Mouse (Mus musculus) ES-E14 (cell line): ENCODE data around the gene Tyrobp. TPM values are rescaled to one million over a fixed set of nuclear protein-coding genes. Genes with fewer than 3 reads are reported as not detected.

ENCODE experiments used
- DNase-seq: peaks from one replicate; pipeline ENCODE4 v3.0.0-alpha.2; 2013; ENCODE audit warnings: low read depth, low spot score
- H3K27ac ChIP-seq: 2 replicates; pipeline ENCODE4 v1.5.1; 2012; ENCODE audit warnings: low read depth, mild to moderate bottlenecking, low read length, moderate library complexity, mixed read lengths; ENCODE audit not compliant: poor library complexity, insufficient read depth, severe bottlenecking
- H3K36me3 ChIP-seq: 2 replicates; pipeline ENCODE4 v1.6.1; 2012; ENCODE audit warnings: mild to moderate bottlenecking, low read length, moderate library complexity, mixed read lengths; ENCODE audit not compliant: control insufficient read depth, poor library complexity, insufficient read depth, severe bottlenecking
- H3K4me1 ChIP-seq, 2 experiments: fragments of 150-350 bp in 1 of 2; sonication (generic) in 1 of 2; 2 replicates each; pipeline ENCODE4 v1.6.1; 2012; ENCODE audit warnings: low read length in 2 of 2, mild to moderate bottlenecking in 1 of 2, mixed read lengths in 1 of 2; ENCODE audit not compliant: control insufficient read depth in 2 of 2, insufficient read depth in 2 of 2, poor library complexity in 1 of 2
- H3K4me3 ChIP-seq, 2 experiments: fragments of 150-350 bp in 1 of 2; sonication (generic) in 1 of 2; 2 replicates each; pipeline ENCODE4 v1.5.1; 2012; ENCODE audit warnings: low read length in 2 of 2, low read depth in 1 of 2, mild to moderate bottlenecking in 1 of 2, mixed read lengths in 1 of 2; ENCODE audit not compliant: insufficient read depth in 1 of 2, poor library complexity in 1 of 2, severe bottlenecking in 1 of 2
- H3K9ac ChIP-seq: 2 replicates; pipeline ENCODE4 v1.6.1; 2012; ENCODE audit warnings: low read depth, mild to moderate bottlenecking, low read length, mixed read lengths; ENCODE audit not compliant: poor library complexity, insufficient read depth, severe bottlenecking
- H3K9me3 ChIP-seq: fragments of 150-350 bp; sonication (generic); 2 replicates; pipeline ENCODE4 v1.6.1; 2012; ENCODE audit warnings: low read depth, mild to moderate bottlenecking, low read length; ENCODE audit not compliant: control insufficient read depth, insufficient read depth
- CHD2 ChIP-seq: IDR thresholded peaks from 2 replicates; pipeline ENCODE4 v1.6.1; 2014; ENCODE audit warnings: mild to moderate bottlenecking, low read depth, low read length, inconsistent platforms
- HCFC1 ChIP-seq: IDR thresholded peaks from 2 replicates; pipeline ENCODE4 v1.6.1; 2012; ENCODE audit warnings: low read length, inconsistent platforms, borderline replicate concordance; ENCODE audit not compliant: insufficient read depth
- MAFK ChIP-seq: IDR thresholded peaks from 2 replicates; pipeline ENCODE4 v1.6.1; 2014; ENCODE audit warnings: mild to moderate bottlenecking, low read depth, low read length, inconsistent platforms; ENCODE audit not compliant: insufficient read depth
- ZC3H11A ChIP-seq: IDR thresholded peaks from 2 replicates; pipeline ENCODE4 v1.6.1; 2012; ENCODE audit warnings: low read depth, mild to moderate bottlenecking, inconsistent platforms, low read length, borderline replicate concordance
- ZNF384 ChIP-seq: IDR thresholded peaks from 2 replicates; pipeline ENCODE4 v1.6.1; 2012; ENCODE audit warnings: low read depth, low read length, inconsistent platforms
- in situ Hi-C, 2 experiments: fragments of 600-800 bp; cut with MboI; formaldehyde crosslinking; loops; one replicate each; pipeline ENCODE4 v1.15.1; 2025; ENCODE audit warnings: low sequenced_read_pairs in 2 of 2, inconsistent platforms in 1 of 2; ENCODE audit not compliant: unreplicated experiment in 2 of 2
- total RNA-seq: library from RNA; depleted of rRNA; stranded (reverse); fragments of 300-350 nt; gene quantifications from 2 replicates; pipeline ENCODE4 v1.2.3, GENCODE M21; 2012

Gene Tyrobp
- total RNA-seq, 1 experiment: not detected

GRCm38 (mm10) chr7:30412735-30413147, 819 bp upstream of the Tyrobp start:
- Histone ChIP-seq H3K9ac (no peak overlapping the region), H3K27ac (no peak overlapping the region), H3K9me3 (no peaks in the 10 kb centered on the region), H3K4me3 (no peak overlapping the region), H3K36me3 (no peaks in the 10 kb centered on the region), H3K4me1 (peaks cover 2% of the 10 kb centered on the region in 2 experiments; a peak in 2 of 4 replicates)
- no peak for TF ChIP-seq CHD2
- TF ChIP-seq ZNF384: no peak
- TF ChIP-seq HCFC1: no peak
- no peak for TF ChIP-seq ZC3H11A
- no peak for TF ChIP-seq MAFK
- in situ Hi-C loops: no loop called here
- DNase-seq: no peak

- H3K9ac ChIP-seq: peak overlapping the region; percentile 22; the same call in 1 of the 2 replicates
Observed at GRCm38 (mm10) chr7:30417856-30418255, 4.3 kb downstream of the Tyrobp start.

GRCm38 (mm10) chr7:30419561-30420499, 6.3 kb downstream of the Tyrobp start, which contains the start of gene Hcst:
Hcst (minus strand) TSS chr7:30419854.
- peaks cover 10% of the 10 kb centered on the region for H3K36me3 ChIP-seq
- TF ChIP-seq ZC3H11A: no peak
- TF ChIP-seq ZNF384: no peak
- TF ChIP-seq CHD2: no peak
- no peak for TF ChIP-seq HCFC1
- TF ChIP-seq MAFK: no peak
- H3K27ac ChIP-seq: no peak within 1 kb of the TSS
- H3K4me1 ChIP-seq: peaks cover 0 to 4% of the 10 kb centered on the region in 2 experiments; a peak in 1 of 4 replicates
- no peaks in the 10 kb centered on the region for H3K9me3 ChIP-seq
- no peak within 1 kb of the TSS for H3K9ac ChIP-seq
- in situ Hi-C loops: no loop called here
- DNase-seq: no peak
- H3K4me3 ChIP-seq: no peak within 1 kb of the TSS

More at GRCm38 (mm10) chr7:30417856-30418255, 4.3 kb downstream of the Tyrobp start:
- in situ Hi-C loops: no loop called here
- H3K4me3 ChIP-seq: peak overlapping the region in 1 of 2 experiments; percentile 44; a peak in 2 of 4 replicates
- no peaks in the 10 kb centered on the region for H3K9me3 ChIP-seq
- no peak overlapping the region for H3K27ac ChIP-seq
- DNase-seq: no peak
- peaks cover 0 to 4% of the 10 kb centered on the region in 2 experiments; a peak in 1 of 4 replicates for H3K4me1 ChIP-seq
- no peaks in the 10 kb centered on the region for H3K36me3 ChIP-seq
- TF ChIP-seq MAFK (no peak), ZC3H11A (no peak), CHD2 (no peak), ZNF384 (no peak), HCFC1 (no peak)

GRCm38 (mm10) chr7:30420673-30421072, 7.1 kb downstream of the Tyrobp start:
- DNase-seq: no peak
- Histone ChIP-seq H3K4me3 (no peak overlapping the region), H3K9me3 (no peaks in the 10 kb centered on the region), H3K27ac (no peak overlapping the region), H3K36me3 (peaks cover 18% of the 10 kb centered on the region), H3K4me1 (peaks cover 0 to 4% of the 10 kb centered on the region in 2 experiments; a peak in 1 of 4 replicates), H3K9ac (no peak overlapping the region)
- TF ChIP-seq CHD2 (no peak), ZNF384 (no peak), HCFC1 (no peak), MAFK (no peak), ZC3H11A (no peak)
- in situ Hi-C loops: no loop called here
